Mouse (Mus musculus): ENCODE measurements around the gene Frmd7. TPM values are rescaled to one million over a fixed set of nuclear protein-coding genes. Genes with fewer than 3 reads are reported as not detected.

Frmd7 gene
- total RNA-seq, 2 experiments from 2014 or later = 0.32 to 0.41 TPM

- DNase-seq = no peak
These were observed 77.8 kb downstream of the Frmd7 start for GRCm38 (mm10) chrX:50864734-50865133.

- DNase-seq = no peak
These were observed 78.7 kb downstream of the Frmd7 start for GRCm38 (mm10) chrX:50863771-50864170.

GRCm38 (mm10) chrX:50850428-50851184 is 91.9 kb downstream of the Frmd7 start:
- no peak for DNase-seq

Other genes with a start within 250 kb of the Frmd7 start
- 1 to 10 TPM; 1.4 to 1.6 TPM for gene Stk26, start 101.7 kb downstream of the Frmd7 start, total RNA-seq (2021)
- gene Rap2c, start 75.3 kb upstream of the Frmd7 start, total RNA-seq (2021) = 10 to 100 TPM; 21.0 to 22.0 TPM

Data from gastrocnemius, postnatal 25 days (tissue).